Mouse (Mus musculus) cortical plate, adult 2 months (tissue): ENCODE data around the gene Rbl2.

Experiments used
- CTCF ChIP-seq: fragments of 200-500 bp; IDR thresholded peaks from 2 replicates; pipeline ENCODE4 v1.5.1; 2011; ENCODE audit warnings: mild to moderate bottlenecking, control low read depth, low read length; ENCODE audit not compliant: insufficient read depth; ENCODE audit errors: extremely low read depth
- POLR2A ChIP-seq: fragments of 200-500 bp; IDR thresholded peaks from 2 replicates; pipeline ENCODE4 v1.6.1; 2011; ENCODE audit warnings: mild to moderate bottlenecking, low read length, control low read depth; ENCODE audit not compliant: insufficient read depth; ENCODE audit errors: extremely low read depth

DNA sequence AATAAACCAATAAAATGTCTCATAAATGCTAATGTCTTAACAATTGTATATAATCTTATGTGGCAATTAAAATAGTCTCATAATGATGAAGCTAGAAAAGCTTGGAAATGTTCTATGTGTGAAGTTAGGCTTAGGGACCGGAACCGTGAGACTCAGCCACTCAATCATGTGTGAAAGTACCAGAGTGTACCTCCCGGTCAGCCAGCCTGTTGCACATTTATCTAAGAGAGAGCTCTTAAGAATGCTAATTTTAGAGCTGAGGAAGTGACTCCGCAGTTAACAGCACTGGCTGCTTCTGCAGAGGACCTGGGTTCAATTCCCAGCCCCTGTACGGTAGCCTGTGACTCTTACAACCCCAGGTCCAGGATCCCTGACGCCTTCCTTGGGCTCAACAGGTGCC, 28.2 kb downstream of the Rbl2 start:
- no peak for TF ChIP-seq CTCF
- TF ChIP-seq POLR2A: no peak
